Mouse (Mus musculus) embryonic fibroblast, embryonic 13.5 days (primary cell): ENCODE measurements around the gene Prl7c1.

Experiments used
- CTCF ChIP-seq: IDR thresholded peaks from 2 replicates; pipeline ENCODE4 v1.5.1; 2011; ENCODE audit warnings: mild to moderate bottlenecking, control low read depth, low read length, moderate library complexity, borderline replicate concordance; ENCODE audit not compliant: insufficient read depth
- POLR2A ChIP-seq: IDR thresholded peaks from 2 replicates; pipeline ENCODE4 v1.6.1; 2011; ENCODE audit warnings: low read depth, mild to moderate bottlenecking, control low read depth, low read length, moderate library complexity

DNA sequence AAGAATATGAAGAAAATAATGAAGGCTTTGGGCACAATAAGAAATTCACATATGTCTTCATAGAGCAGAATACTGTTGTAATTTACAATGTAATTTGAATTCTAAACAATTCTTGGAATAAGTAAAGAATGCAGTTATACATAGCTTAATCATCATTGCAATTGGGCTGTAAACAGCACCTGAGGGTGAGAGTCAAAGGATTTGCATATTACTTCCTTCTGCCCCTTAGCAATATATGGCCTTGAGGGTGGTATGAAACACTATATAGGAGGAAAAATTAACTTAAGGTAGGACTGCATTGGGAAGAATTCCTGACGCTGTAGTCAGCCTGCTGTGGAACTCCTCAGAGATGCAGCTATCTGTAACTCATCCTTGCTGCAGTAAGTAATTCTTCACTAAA is 20.8 kb upstream of the Prl7c1 start, which contains the start of gene Prl2a1:
- no peak for TF ChIP-seq POLR2A
- no peak for TF ChIP-seq CTCF
